Mouse (Mus musculus) kidney, adult 2 months (tissue): ENCODE measurements around the gene Sergef.

Experiments
- CTCF ChIP-seq: fragments of 200-500 bp; conservative IDR thresholded peaks from 2 replicates; pipeline ENCODE4 v1.5.1; 2011; ENCODE audit warnings: low read depth, mild to moderate bottlenecking, control low read depth, low read length, moderate library complexity, mixed read lengths; ENCODE audit not compliant: insufficient read depth, insufficient read length
- POLR2A ChIP-seq: fragments of 200-500 bp; IDR thresholded peaks from one replicate; pipeline ENCODE4 v1.6.1; 2011; ENCODE audit warnings: low read depth, low read length, control low read depth

DNA sequence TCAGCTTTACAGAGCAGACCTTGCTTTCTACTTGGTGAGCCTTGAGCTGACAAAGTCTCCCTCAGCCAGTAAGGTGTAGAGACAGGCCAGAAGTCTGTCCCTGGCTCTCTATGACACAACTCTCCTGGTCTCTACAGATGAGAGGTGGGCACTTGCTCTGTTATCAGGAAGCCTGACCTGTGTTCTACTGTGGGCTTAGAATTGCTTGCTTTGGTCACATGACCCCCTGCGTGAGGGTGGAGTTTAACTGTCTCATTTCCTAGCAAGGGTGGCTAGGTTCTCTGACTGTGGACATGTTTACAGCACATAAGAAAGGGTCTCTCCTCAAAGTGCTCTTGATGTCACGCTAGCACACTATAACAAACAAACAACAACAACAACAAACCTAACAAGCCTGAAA, 79.5 kb downstream of the Sergef start:
- TF ChIP-seq POLR2A = no peak
- no peak for TF ChIP-seq CTCF
